Mouse (Mus musculus) ES-E14 (cell line): Measurements from ENCODE around the gene Fhit.

Experiments used
- CHD2 ChIP-seq: IDR thresholded peaks from 2 replicates; pipeline ENCODE4 v1.6.1; 2014; ENCODE audit warnings: mild to moderate bottlenecking, low read depth, low read length, inconsistent platforms
- HCFC1 ChIP-seq: IDR thresholded peaks from 2 replicates; pipeline ENCODE4 v1.6.1; 2012; ENCODE audit warnings: low read length, inconsistent platforms, borderline replicate concordance; ENCODE audit not compliant: insufficient read depth
- ZC3H11A ChIP-seq: IDR thresholded peaks from 2 replicates; pipeline ENCODE4 v1.6.1; 2012; ENCODE audit warnings: low read depth, mild to moderate bottlenecking, inconsistent platforms, low read length, borderline replicate concordance

DNA sequence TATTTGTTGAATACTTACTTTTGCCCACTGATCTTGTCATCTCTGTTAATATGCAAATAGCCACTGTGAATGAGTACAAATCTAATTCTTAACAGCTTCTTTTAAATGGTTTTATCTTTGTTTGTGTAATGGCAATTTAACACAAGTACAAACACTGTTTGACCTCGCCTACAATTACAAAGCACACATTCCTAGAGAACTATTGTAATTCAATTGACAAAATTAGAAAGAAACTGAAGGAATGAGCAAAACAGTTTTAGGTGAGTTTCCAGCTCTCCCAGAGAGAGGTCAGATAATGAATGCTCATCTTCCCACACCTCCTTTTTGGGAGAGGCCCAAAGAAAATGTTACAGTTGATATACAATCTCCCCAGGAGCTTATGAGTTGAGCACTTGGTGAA lies 739.6 kb downstream of the Fhit start:
- TF ChIP-seq HCFC1 (no peak), ZC3H11A (no peak), CHD2 (peak; percentile 21; the same call in 1 of the 2 replicates)
